Mouse (Mus musculus) cerebellum, postnatal 25 days (tissue): Measurements from ENCODE around the gene Sfxn3.

Experiments
- DNase-seq, 2 experiments: peaks; one replicate each; pipeline ENCODE4 v3.0.0; 2021; ENCODE audit warnings: mixed read lengths in 2 of 2

Gene Sfxn3

DNA sequence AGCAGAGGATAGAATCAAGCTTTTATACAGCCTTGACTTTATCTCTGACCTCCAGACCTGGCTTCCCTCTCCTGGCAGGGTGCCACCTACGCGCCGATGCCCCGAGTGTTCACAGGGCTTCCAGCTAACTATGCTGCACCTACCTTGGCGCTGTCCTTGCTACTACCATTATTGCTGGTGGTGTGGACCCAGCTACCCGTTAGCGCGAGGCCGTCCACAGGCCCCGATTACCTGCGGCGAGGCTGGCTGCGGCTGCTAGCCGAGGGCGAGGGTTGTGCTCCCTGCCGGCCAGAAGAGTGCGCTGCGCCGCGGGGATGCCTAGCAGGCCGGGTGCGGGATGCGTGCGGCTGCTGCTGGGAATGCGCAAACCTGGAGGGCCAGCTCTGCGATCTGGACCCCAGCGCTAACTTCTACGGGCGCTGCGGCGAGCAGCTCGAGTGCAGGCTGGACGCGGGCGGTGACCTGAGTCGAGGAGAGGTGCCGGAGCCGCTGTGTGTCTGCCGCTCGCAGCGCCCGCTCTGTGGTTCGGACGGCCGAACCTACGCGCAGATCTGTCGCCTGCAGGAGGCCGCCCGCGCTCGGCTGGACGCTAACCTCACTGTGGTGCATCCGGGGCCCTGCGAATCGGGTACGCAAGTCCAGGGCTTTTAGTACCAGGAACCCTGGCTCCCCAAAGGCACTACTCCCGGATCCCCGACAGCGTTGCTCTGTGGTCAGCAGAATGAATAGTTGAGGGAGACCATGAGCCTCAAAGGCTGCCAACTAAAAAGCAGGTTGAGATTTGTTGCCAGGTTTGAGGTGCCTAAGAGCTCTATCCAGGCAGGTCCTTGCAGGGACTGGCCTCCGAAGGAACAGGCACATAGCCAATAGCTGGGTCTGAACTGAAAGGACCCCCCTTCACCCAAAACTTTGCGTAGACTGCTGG, 29.5 kb downstream of the Sfxn3 start:
- peak; percentile 78 to 81 for DNase-seq

DNA sequence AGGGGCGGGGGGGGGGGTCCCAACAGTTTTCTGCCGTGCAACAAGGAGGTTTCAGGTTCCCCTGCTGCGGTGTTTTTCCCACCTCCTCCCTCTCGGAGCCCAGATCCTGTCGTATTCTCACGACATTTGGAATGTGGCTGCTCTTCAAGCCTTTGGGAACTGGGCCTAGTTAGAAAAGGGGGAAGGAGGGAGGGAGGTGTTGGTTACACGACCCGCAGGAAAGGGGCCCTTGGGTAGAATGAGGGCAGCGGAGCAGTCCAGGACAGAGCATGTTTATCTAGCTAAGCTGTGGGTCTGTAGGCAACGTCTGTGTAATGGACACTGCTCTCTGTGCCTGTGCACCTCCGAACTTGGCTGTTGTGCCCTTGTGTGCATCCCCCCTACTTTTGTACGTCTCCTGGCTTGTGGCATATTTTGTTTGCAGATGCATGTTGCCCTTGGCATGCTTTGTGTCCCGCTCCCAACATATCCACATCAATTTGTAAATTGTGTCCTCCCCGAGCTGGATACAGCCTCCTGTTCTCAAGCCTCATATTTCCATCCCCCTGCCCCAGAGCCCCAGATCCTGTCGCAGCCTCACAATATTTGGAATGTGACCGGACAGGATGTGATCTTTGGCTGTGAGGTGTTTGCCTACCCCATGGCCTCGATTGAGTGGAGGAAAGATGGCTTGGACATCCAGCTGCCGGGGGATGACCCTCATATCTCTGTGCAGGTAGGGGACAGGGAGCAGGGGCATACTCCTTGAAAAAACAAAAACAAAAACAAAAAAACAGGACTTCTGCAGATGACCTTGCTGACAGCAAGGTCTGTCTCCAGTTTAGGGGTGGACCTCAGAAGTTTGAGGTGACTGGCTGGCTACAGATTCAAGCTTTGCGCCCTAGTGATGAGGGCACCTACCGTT, 30.7 kb downstream of the Sfxn3 start:
- peak in 1 of 2 experiments; percentile 6 for DNase-seq

DNA sequence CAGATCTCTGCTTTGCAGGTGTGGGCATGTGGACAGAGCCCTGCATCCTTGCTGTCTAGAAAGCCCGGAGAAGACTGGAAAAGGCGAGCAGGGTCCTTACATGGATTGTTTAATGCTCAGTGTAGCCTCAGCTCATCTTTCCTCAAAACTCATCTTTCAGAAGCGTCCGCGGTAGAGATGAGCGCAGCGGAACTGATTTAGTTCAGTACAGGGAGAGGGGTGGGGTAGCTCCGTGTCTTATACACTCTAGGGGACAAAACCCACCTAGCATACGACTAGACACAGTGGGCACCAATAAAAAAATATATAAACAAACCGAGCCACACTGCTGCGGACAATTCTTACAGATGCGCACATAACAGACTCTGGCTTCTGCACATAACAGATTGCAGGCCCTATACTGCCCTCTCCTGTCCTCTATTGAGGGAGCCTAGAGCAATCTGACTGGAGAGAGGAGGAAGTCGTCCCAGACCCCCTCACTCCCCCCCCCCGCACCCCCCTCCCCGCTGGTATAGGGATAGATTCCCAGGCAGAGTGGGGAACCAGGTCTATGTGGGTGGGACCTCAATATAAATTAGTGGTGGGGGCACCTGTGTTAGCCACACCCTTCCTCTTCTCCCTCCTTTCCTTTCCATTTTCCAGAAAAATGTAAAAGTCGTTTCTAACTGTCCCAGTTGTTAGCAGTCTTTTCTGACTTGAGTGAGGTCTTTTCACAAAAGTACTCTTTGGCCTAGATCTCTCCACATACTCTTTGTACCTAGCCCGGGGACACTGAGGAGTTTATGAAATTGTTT, 31.9 kb downstream of the Sfxn3 start:
- DNase-seq, result peak; percentile 19 to 45

DNA sequence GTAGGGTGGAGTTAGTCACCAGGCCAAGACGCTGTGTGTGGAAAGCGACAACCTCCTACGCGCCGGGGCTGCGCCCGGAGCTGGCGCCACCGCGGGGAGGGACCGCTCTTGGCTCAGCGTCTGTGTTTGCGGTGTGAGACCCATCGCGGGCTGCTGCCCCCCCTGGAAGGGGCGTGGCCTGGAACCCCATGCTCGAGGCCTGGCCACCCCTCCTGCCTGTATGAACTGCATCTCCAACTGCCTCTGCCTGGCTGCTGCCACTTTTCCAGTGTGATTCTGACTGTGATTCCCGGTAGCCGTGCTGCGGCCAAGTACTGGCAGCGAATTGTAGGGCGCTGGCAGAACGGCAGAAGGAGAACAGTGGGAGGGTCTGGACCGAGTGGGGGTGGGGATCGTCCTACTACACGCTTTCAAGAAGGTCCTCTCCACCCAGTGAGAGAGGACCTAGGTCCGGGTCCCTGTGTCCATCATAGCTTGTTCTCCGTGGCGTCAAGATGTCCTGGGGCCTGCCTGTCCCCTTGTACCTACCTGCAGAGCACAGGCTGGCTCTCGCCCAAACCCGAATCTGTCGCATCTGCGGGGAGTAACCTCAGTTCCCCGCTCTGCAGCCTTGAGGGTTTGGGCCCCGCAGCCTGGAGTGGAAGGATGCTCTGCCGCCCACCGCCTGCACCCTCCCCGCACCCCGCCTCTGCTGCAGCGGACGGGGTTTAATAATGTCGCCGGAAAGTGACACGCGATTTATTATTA, 32.6 kb downstream of the Sfxn3 start:
- DNase-seq, result peak; percentile 76 to 79

DNA sequence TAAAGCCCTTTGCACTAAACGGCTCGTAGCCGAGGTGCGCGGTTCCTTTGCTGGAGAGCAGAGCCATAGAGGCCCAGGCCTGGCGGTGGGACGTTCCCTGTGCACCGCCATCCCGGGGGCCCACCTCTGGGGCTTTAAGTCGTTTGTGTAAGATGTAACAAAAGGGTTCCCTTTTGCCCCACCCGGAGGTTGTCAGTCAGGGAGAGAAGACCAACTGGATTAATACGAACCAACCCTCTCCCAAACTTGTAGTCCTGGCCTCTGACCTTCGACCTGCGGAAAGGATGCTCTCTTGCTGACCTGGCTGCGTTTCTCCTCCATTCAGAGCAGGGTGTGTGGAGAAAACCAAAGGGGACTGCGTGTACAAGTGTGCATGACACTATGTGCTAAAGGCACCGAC, 33.4 kb downstream of the Sfxn3 start:
- DNase-seq, result peak; percentile 46 to 51

DNA sequence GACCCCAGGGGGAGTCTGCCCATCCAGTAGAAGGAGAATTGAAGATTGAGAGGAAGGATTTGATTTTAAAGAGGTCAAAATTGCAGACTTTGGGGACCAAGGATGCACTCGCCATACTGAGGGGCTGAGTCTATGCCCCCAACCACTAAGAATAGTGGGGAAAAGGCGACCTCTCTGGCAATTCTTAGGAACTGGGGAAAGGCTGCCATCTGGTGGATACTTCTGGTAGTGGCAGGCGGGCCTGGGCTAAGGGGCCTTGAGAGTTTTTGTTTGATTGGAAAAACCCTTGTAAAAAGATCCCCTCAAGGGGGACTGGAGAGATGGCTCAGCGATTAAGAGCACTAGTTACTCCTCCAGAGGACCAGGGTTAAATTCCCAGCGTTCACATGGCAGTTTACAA, 34.0 kb downstream of the Sfxn3 start:
- DNase-seq, result peak; percentile 84 to 88

DNA sequence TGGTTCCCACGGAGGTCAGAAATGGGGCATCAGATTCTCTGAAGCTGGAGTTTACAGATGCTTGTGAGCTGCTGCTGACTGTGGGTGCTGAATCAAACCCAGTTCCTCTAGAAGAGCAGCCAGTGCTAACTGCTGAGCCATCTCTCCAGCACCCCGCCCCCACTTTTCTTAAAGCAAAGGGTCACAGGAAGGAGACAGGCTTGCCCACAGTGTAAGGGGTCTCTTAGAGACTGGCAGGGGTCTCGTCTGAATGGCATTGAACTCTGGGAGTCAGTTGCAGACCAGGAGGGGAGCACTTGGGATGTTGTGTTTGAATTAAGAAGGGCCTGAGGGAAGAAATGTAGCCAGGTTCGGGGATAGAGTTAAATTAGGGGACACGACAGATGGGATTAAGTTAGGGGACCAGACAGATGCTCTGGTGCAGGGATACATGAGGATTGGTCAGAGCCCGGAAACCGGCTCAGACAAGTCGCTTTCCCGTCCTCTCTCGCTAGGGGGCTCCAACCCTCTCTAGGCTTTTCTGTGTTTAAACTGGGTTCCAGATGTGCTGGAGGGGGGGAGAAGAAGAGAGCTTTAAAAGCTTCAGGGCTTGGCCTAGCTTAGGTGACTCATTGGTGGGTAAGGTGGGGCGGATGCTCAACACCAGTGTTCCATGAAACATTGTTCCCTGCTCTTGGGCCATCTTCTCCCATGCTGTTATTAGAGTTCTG, 34.7 kb downstream of the Sfxn3 start:
- DNase-seq, result peak; percentile 37 to 64

DNA sequence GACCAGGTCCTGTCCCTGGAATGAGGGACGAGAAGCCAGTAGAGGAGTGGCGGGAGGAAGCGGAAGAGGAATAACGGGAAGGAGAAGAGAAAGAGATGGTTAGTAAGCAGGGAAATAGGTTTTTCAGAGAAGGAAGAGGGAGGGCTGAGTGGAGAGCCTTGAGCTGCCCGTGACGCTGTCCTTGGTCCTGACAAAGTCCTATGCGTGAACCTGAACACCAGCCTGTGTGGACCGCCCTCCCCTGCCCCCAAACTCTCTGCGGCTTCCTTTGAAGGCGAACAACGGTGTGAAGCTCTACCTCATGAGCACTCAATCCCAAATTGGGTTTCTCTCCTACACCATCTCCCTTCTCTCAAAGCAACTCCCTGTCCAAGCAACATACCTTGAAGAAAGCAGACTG, 50.6 kb downstream of the Sfxn3 start:
- no peak for DNase-seq

DNA sequence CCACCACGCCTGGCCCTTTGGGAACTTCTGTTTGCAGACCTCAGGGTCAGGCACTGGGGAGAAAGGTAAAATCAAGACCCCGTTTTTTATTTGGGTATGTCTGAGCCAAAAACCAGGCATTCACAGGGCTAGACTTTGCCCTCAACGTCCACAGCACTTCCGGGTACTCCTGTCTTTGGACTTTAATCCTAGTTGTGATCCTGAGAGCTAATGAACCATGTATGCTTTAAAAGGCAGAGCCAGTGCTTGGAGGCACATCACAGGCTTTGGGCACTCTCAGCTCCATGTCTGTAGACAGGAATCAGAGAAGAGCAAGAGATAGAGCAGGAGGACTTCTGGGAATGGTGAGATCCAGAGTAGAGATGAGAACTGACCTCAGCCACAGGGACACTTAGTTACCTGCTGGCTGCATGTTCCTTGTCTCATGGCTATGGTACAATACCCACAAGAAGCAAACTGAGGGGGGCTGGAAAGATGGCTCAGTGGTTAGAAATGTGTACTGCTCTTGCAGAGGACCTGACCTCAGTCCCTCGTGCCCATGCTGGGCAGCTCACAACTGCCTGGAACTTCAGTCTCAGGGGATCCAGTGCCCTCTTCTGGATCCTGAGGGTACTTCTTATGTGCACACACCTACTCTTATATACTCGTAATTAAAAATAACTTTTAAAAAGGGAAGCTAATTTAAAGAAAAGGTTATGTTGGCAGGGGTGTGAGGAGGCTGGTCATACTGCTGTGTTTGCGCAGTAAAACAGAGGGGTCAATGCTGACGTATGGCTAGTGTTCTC, 53.4 kb downstream of the Sfxn3 start:
- DNase-seq, result no peak

DNA sequence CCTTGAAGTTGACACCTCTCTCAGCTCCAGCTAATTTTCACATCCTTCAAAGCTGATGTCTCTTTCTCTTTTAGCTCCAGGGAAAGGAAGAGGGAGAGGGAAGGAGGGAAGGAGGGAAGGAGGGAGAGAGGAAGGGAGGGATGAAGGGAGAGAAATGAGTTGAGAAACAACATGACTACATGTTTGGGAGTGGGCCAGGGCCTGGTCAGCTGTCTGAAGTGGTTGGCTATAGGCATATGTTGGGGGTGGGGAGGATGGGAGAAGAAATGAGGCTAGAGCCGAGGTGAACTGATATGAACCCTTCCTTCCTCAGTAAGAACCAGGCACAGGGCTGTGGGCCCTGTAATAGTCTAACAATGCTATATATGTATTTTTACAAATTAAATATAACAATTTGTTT, 58.3 kb downstream of the Sfxn3 start:
- DNase-seq, result no peak
